ENCODE assay signal across 13 mouse cellular contexts in the genomic region with DNA sequence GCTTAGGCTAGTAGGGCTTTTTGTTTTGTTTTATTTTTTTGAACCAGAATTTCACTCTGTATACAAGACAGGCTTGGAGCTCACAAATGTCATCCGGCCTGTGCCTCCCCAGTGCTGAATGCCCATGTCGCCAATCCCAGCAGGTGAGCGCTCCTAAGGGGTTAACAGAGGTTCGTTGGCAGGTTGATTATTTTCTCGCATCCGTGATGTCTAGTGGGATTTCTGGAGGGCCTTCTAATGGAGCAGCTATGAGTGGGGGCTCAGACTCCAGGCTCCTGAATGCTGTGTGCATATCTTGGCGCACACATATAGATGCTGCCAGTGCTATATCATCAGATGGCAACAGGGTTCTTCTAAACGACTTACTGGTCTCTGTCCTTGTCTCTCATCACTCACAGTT.
DNase-seq lines count a peak whose midpoint lies in the region; ATAC-seq and TF ChIP-seq lines count a peak whose summit lies in the region.
"Had no signal": no experiment of that assay in that cellular context is flagged by ENCODE, and none has a peak within 500 bp of the region (broad histone marks: within the 10 kb centered on the region; RNA-seq: fewer than 3 reads in every experiment).

No protein-coding gene starts in this region.

- H3K4me3 ChIP-seq in kidney, embryonic 14.5 days (ENCODE audit: low read length), result no peak overlapping the region
- peak overlapping the region; percentile 39 for H3K4me3 ChIP-seq in forebrain, postnatal 0 days (ENCODE audit: low read depth, low read length)
- H3K4me3 ChIP-seq in midbrain, embryonic 14.5 days (replicated peaks; ENCODE audit: low read depth, low read length), result peak overlapping the region; percentile 47

- H3K36me3 ChIP-seq in kidney, embryonic 14.5 days (ENCODE audit: control insufficient read depth, insufficient read depth, low read length), result no peaks in the 10 kb centered on the region
- H3K36me3 ChIP-seq in forebrain, postnatal 0 days (ENCODE audit: insufficient read depth), result no peaks in the 10 kb centered on the region
- H3K36me3 ChIP-seq in midbrain, embryonic 14.5 days (ENCODE audit: control insufficient read depth, insufficient read depth, low read length), result no peaks in the 10 kb centered on the region

- WGBS in kidney, embryonic 14.5 days, result 79% methylated on average over 8 of the region's 8 CpGs
- 27% methylated on average over 8 of the region's 8 CpGs for WGBS in forebrain, postnatal 0 days
- 47% methylated on average over 8 of the region's 8 CpGs for WGBS in midbrain, embryonic 14.5 days

- TF ChIP-seq CTCF in forebrain, postnatal 0 days (IDR thresholded peaks at IDR 0.05; ENCODE audit: low read depth), result no peak

- no peak overlapping the region for H3K9ac ChIP-seq in kidney, embryonic 14.5 days (ENCODE audit: low read depth, low read length)
- H3K9ac ChIP-seq in forebrain, postnatal 0 days, result peak overlapping the region; percentile 61
- H3K9ac ChIP-seq in midbrain, embryonic 14.5 days (replicated peaks; ENCODE audit: low read length), result peak overlapping the region; percentile 65
- H3K9ac ChIP-seq: liver, embryonic 14.5 days had no signal

- no peak for ATAC-seq in kidney, embryonic 14.5 days (ENCODE audit: low FRiP score, low TSS enrichment)
- ATAC-seq in forebrain, postnatal 0 days, result no peak
- ATAC-seq in midbrain, embryonic 14.5 days (ENCODE audit: low FRiP score, low TSS enrichment), result no peak

- no peak overlapping the region for H3K27ac ChIP-seq in kidney, embryonic 14.5 days (ENCODE audit: low read depth, low read length)
- H3K27ac ChIP-seq in forebrain, postnatal 0 days (ENCODE audit: low read depth, low read length), result peak overlapping the region; percentile 85; the same call in 1 of the 2 replicates
- H3K27ac ChIP-seq in midbrain, embryonic 14.5 days (replicated peaks; ENCODE audit: low read depth, low read length), result peak overlapping the region; percentile 97; the same call in 1 of the 2 replicates
- H3K27ac ChIP-seq: liver, embryonic 14.5 days had no signal

- no peaks in the 10 kb centered on the region for H3K27me3 ChIP-seq in kidney, embryonic 14.5 days (ENCODE audit: control insufficient read depth, insufficient read depth, low read length)
- no peaks in the 10 kb centered on the region for H3K27me3 ChIP-seq in forebrain, postnatal 0 days (ENCODE audit: insufficient read depth, low read length)
- no peaks in the 10 kb centered on the region for H3K27me3 ChIP-seq in midbrain, embryonic 14.5 days (ENCODE audit: control insufficient read depth, insufficient read depth, low read length)

- peak overlapping the region; percentile 4; the same call in 1 of the 2 replicates for H3K4me2 ChIP-seq in kidney, embryonic 14.5 days (replicated peaks; ENCODE audit: low read depth, low read length)
- H3K4me2 ChIP-seq in forebrain, postnatal 0 days (ENCODE audit: low read depth), result peak overlapping the region; percentile 58
- peak overlapping the region; percentile 65 for H3K4me2 ChIP-seq in midbrain, embryonic 14.5 days (ENCODE audit: low read length)

- no peak for DNase-seq in kidney, postnatal 25 days
- DNase-seq in cerebellum, adult 9-11 months, result peak; percentile 77
- DNase-seq in forebrain, postnatal 0 days, result peak; percentile 38
- no peak for DNase-seq in midbrain, embryonic 14.5 days
- DNase-seq in heart, adult 18-20 months, result no peak
- no peak for DNase-seq in left cerebral cortex, adult 8-10 months (ENCODE audit: low spot score in 2 of 2)
- DNase-seq in urinary bladder, postnatal 14 days (ENCODE audit: low spot score), result no peak
- DNase-seq: adrenal gland, adult 8-10 months; heart, postnatal 14 days; kidney, postnatal 4 days; thymus, postnatal 14 days had no signal

- H3K9me3 ChIP-seq in kidney, embryonic 14.5 days (ENCODE audit: control insufficient read depth, low read length), result no peaks in the 10 kb centered on the region
- H3K9me3 ChIP-seq in forebrain, postnatal 0 days (ENCODE audit: low read length), result no peaks in the 10 kb centered on the region
- H3K9me3 ChIP-seq in midbrain, embryonic 14.5 days (ENCODE audit: control insufficient read depth, low read length), result no peaks in the 10 kb centered on the region

- peaks cover 19% of the 10 kb centered on the region for H3K4me1 ChIP-seq in kidney, embryonic 14.5 days (ENCODE audit: control insufficient read depth, insufficient read depth, low read length)
- H3K4me1 ChIP-seq in forebrain, postnatal 0 days (ENCODE audit: insufficient read depth), result peaks cover 30% of the 10 kb centered on the region
- peaks cover 40% of the 10 kb centered on the region for H3K4me1 ChIP-seq in midbrain, embryonic 14.5 days (ENCODE audit: control insufficient read depth, insufficient read depth, low read length)

Comparison
In these comparisons a context has a peak if more than half of its experiments do, and no peak if none do; other contexts are left out.
1. H3K4me2 ChIP-seq: peak in every context shown above with its lines; median percentile 65 in midbrain, embryonic 14.5 days; 58 in forebrain, postnatal 0 days; 4 in kidney, embryonic 14.5 days.
2. DNase-seq: peak in cerebellum, adult 9-11 months (single experiment) and forebrain, postnatal 0 days (single experiment); none in kidney, postnatal 25 days (0 of 2), midbrain, embryonic 14.5 days (single experiment), heart, adult 18-20 months (0 of 2), left cerebral cortex, adult 8-10 months (0 of 2) and urinary bladder, postnatal 14 days (single experiment).